Mouse (Mus musculus) CH12.LX (cell line): ENCODE results near the gene Znhit2. TPM values are rescaled to one million over a fixed set of nuclear protein-coding genes. Genes with fewer than 3 reads are reported as not detected.

Experiments
- DNase-seq: peaks from one replicate; pipeline ENCODE4 v3.0.0-alpha.2; 2013; ENCODE audit errors: extremely low read depth
- H3K27ac ChIP-seq: 2 replicates; pipeline ENCODE4 v1.5.1; 2012; ENCODE audit warnings: low read depth, mild to moderate bottlenecking, control low read depth, moderate library complexity; ENCODE audit not compliant: insufficient read depth
- H3K27me3 ChIP-seq: replicated peaks from 2 replicates; pipeline ENCODE3; 2012; ENCODE audit warnings: inconsistent platforms
- H3K36me3 ChIP-seq, 2 experiments: replicated peaks in 1 of 2; 2 replicates each; pipeline versions ENCODE3 to v1.6.1; 2012; ENCODE audit warnings: inconsistent platforms in 1 of 2, low read length in 1 of 2, mild to moderate bottlenecking in 1 of 2, mixed read lengths in 1 of 2, moderate library complexity in 1 of 2; ENCODE audit not compliant: control insufficient read depth in 1 of 2, insufficient read depth in 1 of 2
- H3K4me1 ChIP-seq, 2 experiments: 2 replicates each; pipeline ENCODE4 v1.6.1; 2012; ENCODE audit warnings: inconsistent platforms in 1 of 2, moderate library complexity in 1 of 2; ENCODE audit not compliant: insufficient read depth in 2 of 2, control insufficient read depth in 1 of 2
- H3K4me2 ChIP-seq: 2 replicates; pipeline ENCODE4 v1.6.1; 2012; ENCODE audit warnings: low read depth, mild to moderate bottlenecking, control low read depth; ENCODE audit not compliant: poor library complexity, insufficient read depth, severe bottlenecking
- H3K4me3 ChIP-seq, 3 experiments: fragments of 150-350 bp in 1 of 3; sonication (generic) in 1 of 3; replicated peaks in 1 of 3; 2 replicates each; pipeline versions ENCODE3 to v1.5.1; 2011 to 2012; ENCODE audit warnings: low read depth in 2 of 3, low read length in 2 of 3, mild to moderate bottlenecking in 2 of 3, moderate library complexity in 2 of 3, control low read depth in 1 of 3, improper control_type of control experiment in 1 of 3, inconsistent platforms in 1 of 3, mixed read lengths in 1 of 3; ENCODE audit not compliant: poor library complexity in 1 of 3
- H3K79me2 ChIP-seq: replicated peaks from 2 replicates; pipeline ENCODE4 v1.6.1; 2012; ENCODE audit warnings: mild to moderate bottlenecking, moderate library complexity; ENCODE audit not compliant: control insufficient read depth, poor library complexity, insufficient read depth, severe bottlenecking; ENCODE audit errors: extremely low read depth
- H3K9ac ChIP-seq: 2 replicates; pipeline ENCODE4 v1.6.1; 2012; ENCODE audit warnings: low read depth, mild to moderate bottlenecking, control low read depth, moderate library complexity; ENCODE audit not compliant: insufficient read depth
- H3K9me3 ChIP-seq: replicated peaks from 2 replicates; pipeline ENCODE3; 2012; ENCODE audit warnings: low read length, inconsistent platforms, mixed read lengths
- CHD2 ChIP-seq: IDR thresholded peaks from 2 replicates; pipeline ENCODE4 v1.6.1; 2011; ENCODE audit warnings: low read length, improper control_type of control experiment
- CTCF ChIP-seq, 2 experiments: IDR thresholded peaks in 1 of 2; conservative IDR thresholded peaks in 1 of 2; 2 replicates each; pipeline ENCODE4 v1.5.1; 2011 to 2012; ENCODE audit warnings: low read depth in 2 of 2, low read length in 2 of 2, improper control_type of control experiment in 1 of 2, inconsistent platforms in 1 of 2, mild to moderate bottlenecking in 1 of 2, moderate library complexity in 1 of 2
- ETS1 ChIP-seq: conservative IDR thresholded peaks from 2 replicates; pipeline ENCODE4 v1.6.1; 2012; ENCODE audit warnings: low read depth, mild to moderate bottlenecking, inconsistent platforms, low read length, improper control_type of control experiment, moderate library complexity
- IRF4 ChIP-seq: IDR thresholded peaks from 2 replicates; pipeline ENCODE4 v1.6.1; 2014; ENCODE audit warnings: low read depth, mild to moderate bottlenecking, inconsistent platforms, low read length, improper control_type of control experiment
- JUND ChIP-seq: conservative IDR thresholded peaks from 2 replicates; pipeline ENCODE4 v1.6.1; 2011; ENCODE audit warnings: low read depth, low read length, improper control_type of control experiment
- MAX ChIP-seq: IDR thresholded peaks from 2 replicates; pipeline ENCODE4 v1.6.1; 2011; ENCODE audit warnings: low read length, improper control_type of control experiment
- MYC ChIP-seq: IDR thresholded peaks from 2 replicates; pipeline ENCODE4 v1.6.1; 2011; ENCODE audit warnings: low read depth, mild to moderate bottlenecking, improper control_type of control experiment, low read length
- PAX5 ChIP-seq: IDR thresholded peaks from 2 replicates; pipeline ENCODE4 v1.6.1; 2012; ENCODE audit warnings: low read length, inconsistent platforms, mixed read lengths
- TCF12 ChIP-seq: IDR thresholded peaks from 2 replicates; pipeline ENCODE4 v1.6.1; 2014; ENCODE audit warnings: low read depth, mild to moderate bottlenecking, inconsistent platforms, low read length, improper control_type of control experiment
- USF2 ChIP-seq: conservative IDR thresholded peaks from 2 replicates; pipeline ENCODE4 v1.6.1; 2011; ENCODE audit warnings: low read depth, low read length, improper control_type of control experiment
- ZC3H11A ChIP-seq: IDR thresholded peaks from 2 replicates; pipeline ENCODE4 v1.6.1; 2012; ENCODE audit warnings: low read depth, mild to moderate bottlenecking, inconsistent platforms, low read length, improper control_type of control experiment
- ZMIZ1 ChIP-seq: IDR thresholded peaks from 2 replicates; pipeline ENCODE4 v1.6.1; 2012; ENCODE audit warnings: low read depth, mild to moderate bottlenecking, inconsistent platforms, low read length, improper control_type of control experiment
- dilution Hi-C: fragments of 300-500 bp; cut with MboI; formaldehyde crosslinking; loops from 2 replicates; pipeline ENCODE4 v1.14.3; 2020; ENCODE audit warnings: low sequenced_read_pairs; ENCODE audit not compliant: extremely low pct_unique_long_range_greater_than_20kb, extremely low pct_ligation_motif_present
- in situ Hi-C: fragments of 300-500 bp; cut with MboI; formaldehyde crosslinking; loops from 3 replicates; pipeline ENCODE4 v1.14.3; 2019; ENCODE audit warnings: low sequenced_read_pairs, low pct_ligation_motif_present, low pct_unique_long_range_greater_than_20kb, mixed read lengths
- polyA plus RNA-seq: library from polyadenylated mRNA; unstranded; fragments of >175 nt; gene quantifications from 2 replicates; pipeline ENCODE4 v1.2.1, GENCODE M21; 2012; ENCODE audit warnings: low read depth; ENCODE audit not compliant: insufficient read length
- total RNA-seq, 2 experiments: library from RNA; depleted of rRNA; stranded (reverse); fragments of 300-350 nt in 1 of 2; fragments of >200 nt in 1 of 2; gene quantifications; 2 replicates each; pipeline ENCODE4 v1.2.3; 2012 to 2014

Znhit2 gene
- total and polyA plus RNA-seq, 3 experiments, result 20.1 to 29.2 (median 22.6) TPM

- 0 out of 2 replicates have a peak, but pooled peaks have one; percentile 60 for TF ChIP-seq MYC
- peak; percentile 41 for TF ChIP-seq ETS1
- TF ChIP-seq USF2, result no peak
- TF ChIP-seq TCF12, result peak; percentile 90
- peak; percentile 33; the same call in 1 of the 2 replicates for TF ChIP-seq CHD2
- TF ChIP-seq, all 38 proteins: peak for 15
These were observed 12.1 kb upstream of the Znhit2 start (continued) for GRCm38 (mm10) chr19:6048681-6049410.

GRCm38 (mm10) chr19:6052516-6052915 is 8.5 kb upstream of the Znhit2 start:
- DNase-seq, result no peak
- Histone ChIP-seq H3K4me3 (no peak overlapping the region), H3K9me3 (no peaks in the 10 kb centered on the region), H3K27me3 (no peaks in the 10 kb centered on the region), H3K4me1 (peaks cover 39 to 80% of the 10 kb centered on the region in 2 experiments), H3K27ac (peak overlapping the region; percentile 14; the same call in 1 of the 2 replicates), H3K36me3 (peaks cover 74 to 84% of the 10 kb centered on the region in 2 experiments), H3K9ac (no peak overlapping the region), H3K4me2 (no peak overlapping the region), H3K79me2 (peaks cover 77% of the 10 kb centered on the region)
- in situ Hi-C loops, result no loop called here
- dilution Hi-C loops, result no loop called here
- TF ChIP-seq CTCF (conservative IDR thresholded peaks at IDR 0.05 in 1 of 2, IDR thresholded peaks at IDR 0.05 in 1 of 2; ENCODE audit: low read depth in 2 of 2, low read length in 2 of 2) (no peak), ETS1 (no peak), CHD2 (no peak), ZC3H11A (no peak), JUND (no peak), ZMIZ1 (0 out of 2 replicates have a peak, but pooled peaks have one; percentile 0), IRF4 (no peak)

- H3K9me3 ChIP-seq, result no peaks in the 10 kb centered on the region
- peaks cover 78% of the 10 kb centered on the region for H3K79me2 ChIP-seq
- H3K27me3 ChIP-seq, result no peaks in the 10 kb centered on the region
- peaks cover 35 to 79% of the 10 kb centered on the region in 2 experiments for H3K4me1 ChIP-seq
- H3K9ac ChIP-seq, result no peak overlapping the region
- DNase-seq, result peak; percentile 55
- dilution Hi-C loops, result no loop called here
- TF ChIP-seq JUND (no peak), MAX (no peak), ZMIZ1 (peak; percentile 37; the same call in 1 of the 2 replicates), PAX5 (no peak)
- H3K27ac ChIP-seq, result no peak overlapping the region
- peaks cover 73 to 81% of the 10 kb centered on the region in 2 experiments for H3K36me3 ChIP-seq
- in situ Hi-C loops, result no loop called here
- H3K4me3 ChIP-seq, result no peak overlapping the region
- H3K4me2 ChIP-seq, result no peak overlapping the region
These were observed 6.7 kb upstream of the Znhit2 start for GRCm38 (mm10) chr19:6054296-6054695.
